Mouse (Mus musculus): ENCODE results near the gene Yipf2. TPM values are rescaled to one million over a fixed set of nuclear protein-coding genes. Genes with fewer than 3 reads are reported as not detected.
"Not testable (repeated sequence)": the region's sequence is repeated elsewhere in the genome, so short reads cannot be mapped to it uniquely, and the experiment has no call there.

The Yipf2 gene
- polyA plus RNA-seq, 1 experiment from 2014 or later: 16.0 TPM

- Histone ChIP-seq H3K9ac (ENCODE audit: low read length) (peak within 1 kb of the TSS; percentile 95), H3K4me1 (replicated peaks; ENCODE audit: control insufficient read depth, insufficient read depth, low read length) (peaks cover 7% of the 10 kb centered on the region), H3K27me3 (ENCODE audit: control insufficient read depth, insufficient read depth, low read length) (no peaks in the 10 kb centered on the region), H3K27ac (ENCODE audit: low read depth, low read length) (peak within 1 kb of the TSS; percentile 91), H3K9me3 (ENCODE audit: control insufficient read depth, low read length) (no peaks in the 10 kb centered on the region), H3K4me2 (ENCODE audit: low read depth, low read length, severe bottlenecking) (peak within 1 kb of the TSS; percentile 89), H3K4me3 (ENCODE audit: low read depth, low read length) (peak within 1 kb of the TSS; percentile 78), H3K36me3 (ENCODE audit: control insufficient read depth, insufficient read depth, low read length) (no peaks in the 10 kb centered on the region)
- DNase-seq (ENCODE audit: low spot score): no peak
- WGBS: under 1% methylated on average over 29 of the region's 52 CpGs
- ATAC-seq (replicated peaks; ENCODE audit: low FRiP score): peak; percentile 57
Observed at GRCm38 (mm10) chr9:21546789-21547074, 45.9 kb downstream of the Yipf2 start, which contains the start of gene Carm1. Gene Carm1, plus strand, starts transcription at chr9:21546894.

DNA sequence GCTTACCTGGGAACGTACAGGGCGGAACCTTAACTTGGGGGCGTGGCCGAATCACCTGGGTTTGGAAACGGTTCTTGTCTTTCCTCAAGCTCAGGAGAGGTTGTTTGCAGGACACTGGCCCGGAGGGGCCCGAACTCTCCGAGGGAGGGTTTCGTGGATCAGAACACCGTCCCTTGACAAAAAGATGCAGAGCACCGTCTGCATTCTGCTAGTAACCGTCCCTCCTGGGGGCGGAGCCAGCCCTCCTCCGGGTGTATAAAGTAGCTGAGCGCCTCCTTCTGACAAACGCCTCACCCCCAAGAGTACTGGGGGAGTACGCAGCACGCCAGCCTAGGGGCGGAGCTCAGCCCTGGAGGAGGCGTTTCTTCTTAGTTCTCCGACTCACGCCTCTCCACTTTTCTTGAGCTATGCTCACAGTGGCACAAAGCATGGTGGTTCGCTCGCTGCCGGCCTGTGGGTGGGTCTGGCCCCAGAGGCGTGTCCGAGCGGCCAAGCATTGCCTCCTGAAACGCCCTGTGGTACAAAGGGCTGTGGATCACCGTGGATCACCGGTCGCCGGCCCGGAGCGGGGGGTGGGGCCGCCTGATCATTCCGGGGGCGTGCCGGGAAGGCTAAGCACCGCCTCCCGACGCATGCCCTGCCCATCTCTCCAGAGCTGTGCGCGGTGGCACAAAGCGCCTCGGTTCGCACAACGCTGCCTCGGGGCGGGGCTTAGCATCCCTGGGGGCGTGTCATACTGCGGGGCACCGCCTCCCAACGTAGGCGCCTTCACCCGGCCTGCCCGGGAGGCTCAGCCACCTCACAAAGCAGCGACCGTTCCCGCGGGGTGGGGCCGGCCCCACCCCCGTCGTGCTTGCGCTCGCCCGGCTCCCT is 46.5 kb downstream of the Yipf2 start:
- under 1% methylated on average over 61 of the region's 67 CpGs for WGBS
- ATAC-seq (replicated peaks; ENCODE audit: low FRiP score): peak; percentile 93
- H3K4me3 ChIP-seq (ENCODE audit: low read depth, low read length): peak overlapping the region; percentile 78
- no peaks in the 10 kb centered on the region for H3K27me3 ChIP-seq (ENCODE audit: control insufficient read depth, insufficient read depth, low read length)
- no peaks in the 10 kb centered on the region for H3K9me3 ChIP-seq (ENCODE audit: control insufficient read depth, low read length)
- H3K4me2 ChIP-seq (ENCODE audit: low read depth, low read length, severe bottlenecking): peak overlapping the region; percentile 75
- H3K9ac ChIP-seq (ENCODE audit: low read length): peak overlapping the region; percentile 60
- peak; percentile 100 for DNase-seq (ENCODE audit: low spot score)
- H3K4me1 ChIP-seq (replicated peaks; ENCODE audit: control insufficient read depth, insufficient read depth, low read length): peaks cover 7% of the 10 kb centered on the region
- H3K27ac ChIP-seq (ENCODE audit: low read depth, low read length): peak overlapping the region; percentile 84
- H3K36me3 ChIP-seq (ENCODE audit: control insufficient read depth, insufficient read depth, low read length): no peaks in the 10 kb centered on the region

DNA sequence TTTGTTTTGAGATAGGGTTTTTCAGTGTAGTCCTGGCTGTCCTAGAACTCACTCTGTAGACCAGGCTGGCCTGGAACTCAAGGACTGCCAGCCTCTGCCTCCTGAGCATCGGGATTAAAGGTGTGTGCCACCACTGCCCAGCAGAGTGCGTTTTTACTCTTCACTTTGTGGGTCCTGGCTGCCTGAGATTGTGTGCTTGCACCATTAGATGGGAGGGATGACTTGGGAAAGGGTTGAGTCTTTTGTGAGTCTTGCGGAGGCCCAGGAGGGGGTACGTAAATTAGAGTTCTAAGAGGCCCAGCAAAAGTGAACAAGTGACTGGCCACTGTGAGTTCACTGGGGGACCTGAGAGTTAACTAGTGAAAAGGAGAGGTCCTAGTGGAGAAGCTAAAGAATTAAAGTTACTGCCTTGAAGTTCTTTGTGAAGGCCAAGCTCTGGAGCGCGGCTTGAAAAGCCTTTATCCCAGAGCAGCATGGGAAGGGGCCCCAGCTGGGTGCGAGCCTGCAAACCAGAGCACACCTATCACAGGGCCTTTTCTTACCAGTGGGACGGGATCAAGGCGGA is 47.2 kb downstream of the Yipf2 start:
- 3% methylated on average over 9 of the region's 9 CpGs for WGBS
- DNase-seq (ENCODE audit: low spot score): no peak

GRCm38 (mm10) chr9:21542001-21542400 is 50.6 kb downstream of the Yipf2 start:
- H3K36me3 ChIP-seq (ENCODE audit: control insufficient read depth, insufficient read depth, low read length); H3K9ac ChIP-seq (ENCODE audit: low read length); H3K27ac ChIP-seq (ENCODE audit: low read depth, low read length); H3K4me3 ChIP-seq (ENCODE audit: low read depth, low read length); H3K27me3 ChIP-seq (ENCODE audit: control insufficient read depth, insufficient read depth, low read length); H3K9me3 ChIP-seq (ENCODE audit: control insufficient read depth, low read length); ATAC-seq (replicated peaks; ENCODE audit: low FRiP score); H3K4me1 ChIP-seq (replicated peaks; ENCODE audit: control insufficient read depth, insufficient read depth, low read length); H3K4me2 ChIP-seq (ENCODE audit: low read depth, low read length, severe bottlenecking); DNase-seq (ENCODE audit: low spot score): not testable (repeated sequence)
- WGBS: 92% methylated on average over 2 of the region's 2 CpGs

More for the DNA sequence above, 47.2 kb downstream of the Yipf2 start:
- H3K36me3 ChIP-seq (ENCODE audit: control insufficient read depth, insufficient read depth, low read length): no peaks in the 10 kb centered on the region
- H3K9ac ChIP-seq (ENCODE audit: low read length): peak overlapping the region; percentile 60
- peaks cover 7% of the 10 kb centered on the region for H3K4me1 ChIP-seq (replicated peaks; ENCODE audit: control insufficient read depth, insufficient read depth, low read length)
- H3K4me3 ChIP-seq (ENCODE audit: low read depth, low read length): peak overlapping the region; percentile 78
- peak overlapping the region; percentile 84 for H3K27ac ChIP-seq (ENCODE audit: low read depth, low read length)
- H3K9me3 ChIP-seq (ENCODE audit: control insufficient read depth, low read length): no peaks in the 10 kb centered on the region
- no peaks in the 10 kb centered on the region for H3K27me3 ChIP-seq (ENCODE audit: control insufficient read depth, insufficient read depth, low read length)
- ATAC-seq (replicated peaks; ENCODE audit: low FRiP score): peak; percentile 65
- peak overlapping the region; percentile 75 for H3K4me2 ChIP-seq (ENCODE audit: low read depth, low read length, severe bottlenecking)

GRCm38 (mm10) chr9:21539981-21540753 is 52.5 kb downstream of the Yipf2 start:
- DNase-seq (ENCODE audit: low spot score) (no peak), ATAC-seq (replicated peaks; ENCODE audit: low FRiP score) (no peak)
- no peak overlapping the region for H3K9ac ChIP-seq (ENCODE audit: low read length)
- WGBS: 81% methylated on average over 7 of the region's 7 CpGs
- no peaks in the 10 kb centered on the region for H3K9me3 ChIP-seq (ENCODE audit: control insufficient read depth, low read length)
- no peaks in the 10 kb centered on the region for H3K36me3 ChIP-seq (ENCODE audit: control insufficient read depth, insufficient read depth, low read length)
- no peak overlapping the region for H3K4me3 ChIP-seq (ENCODE audit: low read depth, low read length)
- no peaks in the 10 kb centered on the region for H3K4me1 ChIP-seq (replicated peaks; ENCODE audit: control insufficient read depth, insufficient read depth, low read length)
- H3K27me3 ChIP-seq (ENCODE audit: control insufficient read depth, insufficient read depth, low read length): no peaks in the 10 kb centered on the region
- H3K4me2 ChIP-seq (ENCODE audit: low read depth, low read length, severe bottlenecking): no peak overlapping the region
- no peak overlapping the region for H3K27ac ChIP-seq (ENCODE audit: low read depth, low read length)

MicroRNAs encoded within 50 kb of the gene (microRNA counts, 519-probe panel; counts per million panel counts)
- microRNA mmu-miR-1946b: 31.2 counts per million

Small RNA genes lying within 50 kb of the gene (microRNA-seq; reads per million reads assigned to microRNA genes)
- not detected for gene Mir1946b (ENCODE audit: insufficient number of aligned reads)

Other genes starting within 250 kb of the Yipf2 start
- 295 and 297 TPM in 2 replicates for gene Ilf3, start 225.0 kb downstream of the Yipf2 start, polyA plus RNA-seq (2014; fragmentation: Nextera tagmentation; extraction: Ambion mirVana)
- gene Qtrt1, start 181.0 kb downstream of the Yipf2 start, polyA plus RNA-seq (2014; fragmentation: Nextera tagmentation; extraction: Ambion mirVana): 58.2 and 61.5 TPM in 2 replicates
- gene Dnm2, start 167.9 kb downstream of the Yipf2 start, polyA plus RNA-seq (2014; fragmentation: Nextera tagmentation; extraction: Ambion mirVana): 72.8 and 74.0 TPM in 2 replicates
- 83.1 and 83.5 TPM in 2 replicates for gene Tmed1, start 82.6 kb downstream of the Yipf2 start, polyA plus RNA-seq (2014; fragmentation: Nextera tagmentation; extraction: Ambion mirVana)
- 5.6 and 5.7 TPM in 2 replicates for gene AB124611, start 66.7 kb downstream of the Yipf2 start, polyA plus RNA-seq (2014; fragmentation: Nextera tagmentation; extraction: Ambion mirVana)
- 78.0 and 93.0 TPM in 2 replicates for gene Carm1, start 45.9 kb downstream of the Yipf2 start, polyA plus RNA-seq (2014; fragmentation: Nextera tagmentation; extraction: Ambion mirVana)
- 51.0 and 57.5 TPM in 2 replicates for gene Timm29, start 106 bp downstream of the Yipf2 start, polyA plus RNA-seq (2014; fragmentation: Nextera tagmentation; extraction: Ambion mirVana)
- 191 and 197 TPM in 2 replicates for gene Smarca4, start 23.3 kb upstream of the Yipf2 start, polyA plus RNA-seq (2014; fragmentation: Nextera tagmentation; extraction: Ambion mirVana)
- gene Ldlr, start 130.7 kb upstream of the Yipf2 start, polyA plus RNA-seq (2014; fragmentation: Nextera tagmentation; extraction: Ambion mirVana): 23.2 and 23.7 TPM in 2 replicates
- gene Spc24, start 167.5 kb upstream of the Yipf2 start, polyA plus RNA-seq (2014; fragmentation: Nextera tagmentation; extraction: Ambion mirVana): 138 and 162 TPM in 2 replicates
- gene Kank2, start 205.9 kb upstream of the Yipf2 start, polyA plus RNA-seq (2014; fragmentation: Nextera tagmentation; extraction: Ambion mirVana): 5.1 and 5.9 TPM in 2 replicates
- 0.60 TPM in 1 of 2 replicates, not detected in the other for gene Angptl8, start 242.7 kb upstream of the Yipf2 start, polyA plus RNA-seq (2014; fragmentation: Nextera tagmentation; extraction: Ambion mirVana)

All from forebrain, embryonic 11.5 days (tissue).